Mouse (Mus musculus) embryonic facial prominence, embryonic 12.5 days (tissue): ENCODE data around the gene BC028528. TPM values are rescaled to one million over a fixed set of nuclear protein-coding genes. Genes with fewer than 3 reads are reported as not detected.
"Not testable (repeated sequence)": the region's sequence is repeated elsewhere in the genome, so short reads cannot be mapped to it uniquely, and the experiment has no call there.

Source experiments
- ATAC-seq: fragments of 200-750 bp; cut with Nextera tagmentation; 2 replicates; pipeline ENCODE4 v1.8.0; 2017; ENCODE audit not compliant: insufficient number of reproducible peaks, insufficient read depth, low FRiP score, low TSS enrichment
- H3K27ac ChIP-seq: fragments of 300-500 bp; sonication (generic); 2 replicates; pipeline ENCODE4 v1.5.1; 2016; ENCODE audit warnings: mild to moderate bottlenecking
- H3K27me3 ChIP-seq: fragments of 300-500 bp; sonication (generic); 2 replicates; pipeline ENCODE4 v1.6.1; 2016; ENCODE audit warnings: mild to moderate bottlenecking, moderate library complexity
- H3K36me3 ChIP-seq: fragments of 300-500 bp; sonication (generic); 2 replicates; pipeline ENCODE4 v1.6.1; 2016; ENCODE audit warnings: mild to moderate bottlenecking
- H3K4me1 ChIP-seq: fragments of 300-500 bp; sonication (generic); 2 replicates; pipeline ENCODE4 v1.6.1; 2016
- H3K4me2 ChIP-seq: fragments of 300-500 bp; sonication (generic); replicated peaks from 2 replicates; pipeline ENCODE4 v1.6.1; 2016; ENCODE audit warnings: mild to moderate bottlenecking, moderate library complexity
- H3K4me3 ChIP-seq: fragments of 300-500 bp; sonication (generic); 2 replicates; pipeline ENCODE4 v1.5.1; 2016; ENCODE audit warnings: mild to moderate bottlenecking
- H3K9ac ChIP-seq: fragments of 300-500 bp; sonication (generic); 2 replicates; pipeline ENCODE4 v1.6.1; 2016; ENCODE audit warnings: mild to moderate bottlenecking, moderate library complexity
- H3K9me3 ChIP-seq: fragments of 300-500 bp; sonication (generic); 2 replicates; pipeline ENCODE4 v1.6.1; 2016; ENCODE audit warnings: mild to moderate bottlenecking, moderate library complexity
- WGBS: fragments of 180-500 bp; shearing (Covaris S2); methylation state at CpG from one replicate; pipeline ENCODE4 v1.1.7; 2016; 5-methylcytosine and 5-hydroxymethylcytosine counted together
- polyA plus RNA-seq: library from polyadenylated mRNA; unstranded; fragments of >200 nt; fragmentation: Nextera tagmentation; extraction: Ambion mirVana; gene quantifications from 2 replicates; pipeline ENCODE4 v1.2.1, GENCODE M21; 2016

The BC028528 gene
- polyA plus RNA-seq, 1 experiment from 2014 or later, result 14.4 TPM

DNA sequence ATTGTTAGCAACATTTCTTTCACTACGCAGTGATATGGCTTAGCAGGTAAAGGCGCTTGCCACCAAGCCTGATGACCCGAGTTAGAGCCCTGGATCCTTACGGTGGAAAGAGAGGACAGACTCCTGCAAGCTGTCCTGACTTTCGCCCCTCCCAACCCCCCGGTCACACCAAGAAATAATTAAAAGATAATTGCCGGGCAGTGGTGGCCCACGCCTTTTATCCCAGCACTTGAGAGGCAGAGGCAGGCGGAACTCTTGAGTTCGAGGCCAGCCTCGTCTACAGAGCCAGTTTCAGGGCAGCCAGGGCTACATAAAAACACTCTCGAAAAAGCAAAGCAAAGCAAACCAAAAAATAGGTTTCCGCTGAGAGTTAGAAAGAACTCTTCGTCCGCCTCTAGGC, 20.8 kb downstream of the BC028528 start:
- no peak for ATAC-seq
- WGBS, result 8% methylated on average over 15 of the region's 15 CpGs
- Histone ChIP-seq H3K9ac (peak overlapping the region; percentile 78), H3K27ac (peak overlapping the region; percentile 82), H3K36me3 (peaks cover 34% of the 10 kb centered on the region), H3K9me3 (no peaks in the 10 kb centered on the region), H3K27me3 (no peaks in the 10 kb centered on the region), H3K4me2 (peak overlapping the region; percentile 75), H3K4me1 (peaks cover 16% of the 10 kb centered on the region), H3K4me3 (peak overlapping the region; percentile 73)

GRCm38 (mm10) chr3:95867408-95867807, 24.4 kb downstream of the BC028528 start:
- H3K9ac ChIP-seq, result no peak overlapping the region

GRCm38 (mm10) chr3:95866071-95866470, 25.7 kb downstream of the BC028528 start:
- WGBS, result 90% methylated on average over 5 of the region's 5 CpGs
- Histone ChIP-seq H3K27me3 (no peaks in the 10 kb centered on the region), H3K9me3 (no peaks in the 10 kb centered on the region), H3K36me3 (peaks cover 46% of the 10 kb centered on the region), H3K4me2 (no peak overlapping the region), H3K4me3 (no peak overlapping the region), H3K9ac (no peak overlapping the region), H3K27ac (no peak overlapping the region), H3K4me1 (peaks cover 9% of the 10 kb centered on the region; the same call in 1 of the 2 replicates)
- ATAC-seq, result no peak

More at GRCm38 (mm10) chr3:95867408-95867807, 24.4 kb downstream of the BC028528 start:
- no peak overlapping the region for H3K4me2 ChIP-seq
- peaks cover 15% of the 10 kb centered on the region for H3K4me1 ChIP-seq
- ATAC-seq, result no peak
- H3K27me3 ChIP-seq, result no peaks in the 10 kb centered on the region
- H3K4me3 ChIP-seq, result no peak overlapping the region
- peaks cover 46% of the 10 kb centered on the region for H3K36me3 ChIP-seq
- no peaks in the 10 kb centered on the region for H3K9me3 ChIP-seq
- no peak overlapping the region for H3K27ac ChIP-seq
- WGBS, result 90% methylated on average over 2 of the region's 2 CpGs

DNA sequence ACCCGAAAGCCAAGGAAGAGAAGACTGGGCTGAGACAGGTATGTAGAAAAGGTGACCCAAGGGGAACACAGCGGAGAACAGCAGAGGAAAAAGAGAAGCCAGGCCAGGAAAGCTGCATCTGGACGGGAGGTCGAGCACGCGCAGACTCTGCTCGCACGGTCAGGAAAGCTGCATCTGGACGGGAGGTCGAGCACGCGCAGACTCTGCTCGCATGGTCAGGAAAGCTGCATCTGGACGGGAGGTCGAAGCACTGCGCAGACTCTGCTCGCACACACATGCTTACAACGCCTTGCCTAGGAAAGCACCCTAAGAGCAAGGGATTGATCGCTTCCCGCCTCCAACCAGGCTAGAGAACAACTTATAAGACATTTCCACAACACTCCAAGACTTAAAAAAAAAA, 26.2 kb downstream of the BC028528 start:
- WGBS, result 92% methylated on average over 20 of the region's 20 CpGs
- ATAC-seq, result no peak

GRCm38 (mm10) chr3:95865050-95865449, 26.8 kb downstream of the BC028528 start:
- Histone ChIP-seq H3K4me1 (peaks cover 1% of the 10 kb centered on the region; the same call in 1 of the 2 replicates), H3K27ac (no peak overlapping the region), H3K27me3 (no peaks in the 10 kb centered on the region), H3K4me3 (no peak overlapping the region), H3K9me3 (no peaks in the 10 kb centered on the region), H3K9ac (no peak overlapping the region), H3K36me3 (peaks cover 43% of the 10 kb centered on the region), H3K4me2 (no peak overlapping the region)
- ATAC-seq, result no peak
- 93% methylated on average over 5 of the region's 5 CpGs for WGBS

More for the DNA sequence above, 26.2 kb downstream of the BC028528 start:
- no peak overlapping the region for H3K4me3 ChIP-seq
- H3K4me1 ChIP-seq, result peaks cover 6% of the 10 kb centered on the region; the same call in 1 of the 2 replicates
- no peaks in the 10 kb centered on the region for H3K9me3 ChIP-seq
- H3K4me2 ChIP-seq, result no peak overlapping the region
- H3K9ac ChIP-seq, result no peak overlapping the region
- no peak overlapping the region for H3K27ac ChIP-seq
- H3K36me3 ChIP-seq, result peaks cover 46% of the 10 kb centered on the region
- no peaks in the 10 kb centered on the region for H3K27me3 ChIP-seq

- Histone ChIP-seq H3K36me3 (peaks cover 32% of the 10 kb centered on the region), H3K27ac (no peak overlapping the region), H3K9me3 (no peaks in the 10 kb centered on the region), H3K9ac (no peak overlapping the region), H3K4me2 (no peak overlapping the region), H3K4me3 (no peak overlapping the region), H3K27me3 (no peaks in the 10 kb centered on the region), H3K4me1 (no peaks in the 10 kb centered on the region)
- no peak for ATAC-seq
- 74% methylated on average over 7 of the region's 7 CpGs for WGBS
These were observed 28.2 kb downstream of the BC028528 start for GRCm38 (mm10) chr3:95863578-95863977.

GRCm38 (mm10) chr3:95861796-95862195, 30.0 kb downstream of the BC028528 start:
- H3K4me3 ChIP-seq, result no peak overlapping the region
- peaks cover 16% of the 10 kb centered on the region for H3K36me3 ChIP-seq
- WGBS, result 34% methylated on average over 2 of the region's 2 CpGs
- H3K27me3 ChIP-seq, result no peaks in the 10 kb centered on the region
- H3K9me3 ChIP-seq, result no peaks in the 10 kb centered on the region
- H3K4me2 ChIP-seq, result no peak overlapping the region
- H3K9ac ChIP-seq, result no peak overlapping the region
- no peak overlapping the region for H3K27ac ChIP-seq
- no peaks in the 10 kb centered on the region for H3K4me1 ChIP-seq
- no peak for ATAC-seq

DNA sequence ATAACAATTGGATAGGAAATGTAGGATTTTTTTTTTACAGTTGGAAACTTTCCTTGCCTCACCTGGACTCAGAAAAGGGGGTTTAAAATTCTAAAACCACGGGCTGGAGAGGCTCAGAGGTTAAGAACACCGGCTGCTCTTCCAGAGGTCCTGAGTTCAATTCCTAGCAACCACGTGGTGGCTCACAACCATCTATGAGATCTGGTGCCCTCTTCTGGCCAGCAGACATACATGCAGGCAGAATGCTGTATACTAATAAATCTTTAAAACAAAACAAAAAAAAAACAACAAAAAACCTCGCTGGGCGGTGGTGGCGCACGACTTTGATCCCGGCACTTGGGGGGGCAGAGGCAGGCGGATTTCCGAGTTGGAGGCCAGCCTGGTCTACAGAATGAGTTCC, 30.6 kb downstream of the BC028528 start:
- Histone ChIP-seq H3K27me3 (no peaks in the 10 kb centered on the region), H3K4me2 (no peak overlapping the region), H3K27ac (no peak overlapping the region), H3K9ac (no peak overlapping the region), H3K36me3 (peaks cover 12% of the 10 kb centered on the region; the same call in 1 of the 2 replicates), H3K4me3 (no peak overlapping the region), H3K9me3 (no peaks in the 10 kb centered on the region), H3K4me1 (no peaks in the 10 kb centered on the region)
- WGBS, result 80% methylated on average over 10 of the region's 10 CpGs
- no peak for ATAC-seq

- Histone ChIP-seq H3K27ac (no peak overlapping the region), H3K36me3 (peaks cover 8% of the 10 kb centered on the region; the same call in 1 of the 2 replicates), H3K9me3 (no peaks in the 10 kb centered on the region), H3K27me3 (no peaks in the 10 kb centered on the region), H3K4me3 (no peak overlapping the region), H3K4me1 (no peaks in the 10 kb centered on the region), H3K9ac (no peak overlapping the region), H3K4me2 (no peak overlapping the region)
- 81% methylated on average over 3 of the region's 3 CpGs for WGBS
- ATAC-seq, result no peak
These were observed 31.5 kb downstream of the BC028528 start for GRCm38 (mm10) chr3:95860323-95860722.

DNA sequence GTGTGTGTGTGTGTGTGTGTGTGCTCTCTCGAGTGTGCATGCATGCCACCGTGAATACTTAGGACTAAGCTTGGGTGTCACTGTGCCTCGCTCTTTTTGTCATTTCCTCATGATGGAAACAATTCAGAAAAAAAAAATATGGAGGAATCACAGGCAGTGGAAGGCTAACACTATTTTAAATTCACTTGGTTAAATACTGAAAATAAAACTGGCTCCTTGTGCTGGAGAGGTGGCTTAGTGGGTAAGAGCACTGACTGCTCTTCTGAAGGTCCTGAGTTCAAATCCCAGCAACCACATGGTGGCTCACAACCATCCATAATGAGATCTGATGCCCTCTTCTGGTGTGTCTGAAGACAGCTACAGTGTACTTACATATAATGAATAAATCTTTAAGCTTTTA, 33.5 kb downstream of the BC028528 start:
- H3K27me3 ChIP-seq, H3K9me3 ChIP-seq, ATAC-seq, H3K4me3 ChIP-seq, H3K9ac ChIP-seq, H3K36me3 ChIP-seq, H3K4me1 ChIP-seq, H3K4me2 ChIP-seq, H3K27ac ChIP-seq: not testable (repeated sequence)
- 84% methylated on average over 3 of the region's 3 CpGs for WGBS

DNA sequence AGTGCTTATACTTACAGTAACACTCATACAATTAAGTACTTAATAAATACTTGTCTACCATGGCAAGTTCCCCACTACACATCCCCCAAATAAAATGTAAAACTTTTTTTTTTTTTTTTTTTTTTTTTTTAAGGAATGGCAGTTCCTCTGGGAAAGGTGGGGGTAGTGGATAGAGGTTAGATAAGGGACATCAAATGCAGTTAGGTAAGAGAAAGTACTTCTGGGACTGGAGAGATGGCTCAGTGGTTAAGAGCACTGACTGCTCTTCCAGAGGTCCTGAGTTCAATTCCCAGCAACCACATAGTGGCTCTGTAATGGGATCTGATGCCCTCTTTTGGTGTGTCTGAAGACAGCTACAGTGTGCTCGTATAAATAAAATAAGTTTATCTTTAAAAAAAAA, 34.8 kb downstream of the BC028528 start:
- H3K9me3 ChIP-seq, H3K27ac ChIP-seq, H3K9ac ChIP-seq, ATAC-seq, H3K4me3 ChIP-seq, H3K4me1 ChIP-seq, H3K4me2 ChIP-seq, H3K27me3 ChIP-seq: not testable (repeated sequence)
- WGBS, result 95% methylated on average over 1 of the region's 1 CpGs
- H3K36me3 ChIP-seq, result peaks cover 14% of the 10 kb centered on the region

DNA sequence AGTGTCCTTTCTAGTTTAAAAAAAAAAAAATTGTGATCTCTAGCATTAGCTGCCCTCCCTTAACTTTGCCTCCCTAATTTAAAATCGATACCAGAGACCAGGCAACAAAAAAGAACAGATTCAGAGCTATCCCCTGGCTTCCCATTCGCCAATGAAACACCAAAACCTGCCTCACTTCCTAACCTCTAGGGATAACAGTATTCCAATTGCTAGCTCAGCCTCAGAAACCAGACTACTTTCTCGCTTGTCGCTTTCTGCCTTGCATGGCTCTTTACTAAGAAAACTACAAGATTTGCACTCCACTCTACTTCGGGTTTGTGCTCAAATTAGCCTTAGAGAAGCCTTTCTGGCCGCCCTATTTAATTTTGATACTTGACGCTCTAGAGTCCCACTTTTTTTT, 35.7 kb downstream of the BC028528 start:
- H3K27ac ChIP-seq, result peak overlapping the region; percentile 77

More for the DNA sequence above, 35.7 kb downstream of the BC028528 start:
- Histone ChIP-seq H3K9me3 (no peaks in the 10 kb centered on the region), H3K4me2 (peak overlapping the region; percentile 67), H3K4me3 (peak overlapping the region; percentile 89), H3K36me3 (peaks cover 22% of the 10 kb centered on the region), H3K4me1 (peaks cover 4% of the 10 kb centered on the region), H3K27me3 (no peaks in the 10 kb centered on the region), H3K9ac (peak overlapping the region; percentile 87)
- WGBS, result 21% methylated on average over 7 of the region's 7 CpGs
- ATAC-seq, result no peak
